Mouse (Mus musculus): ENCODE data around the gene Npr2.
A peak's percentile ranks its signal among the peaks of the same experiment; 100 is the strongest.

Gene Npr2

DNA sequence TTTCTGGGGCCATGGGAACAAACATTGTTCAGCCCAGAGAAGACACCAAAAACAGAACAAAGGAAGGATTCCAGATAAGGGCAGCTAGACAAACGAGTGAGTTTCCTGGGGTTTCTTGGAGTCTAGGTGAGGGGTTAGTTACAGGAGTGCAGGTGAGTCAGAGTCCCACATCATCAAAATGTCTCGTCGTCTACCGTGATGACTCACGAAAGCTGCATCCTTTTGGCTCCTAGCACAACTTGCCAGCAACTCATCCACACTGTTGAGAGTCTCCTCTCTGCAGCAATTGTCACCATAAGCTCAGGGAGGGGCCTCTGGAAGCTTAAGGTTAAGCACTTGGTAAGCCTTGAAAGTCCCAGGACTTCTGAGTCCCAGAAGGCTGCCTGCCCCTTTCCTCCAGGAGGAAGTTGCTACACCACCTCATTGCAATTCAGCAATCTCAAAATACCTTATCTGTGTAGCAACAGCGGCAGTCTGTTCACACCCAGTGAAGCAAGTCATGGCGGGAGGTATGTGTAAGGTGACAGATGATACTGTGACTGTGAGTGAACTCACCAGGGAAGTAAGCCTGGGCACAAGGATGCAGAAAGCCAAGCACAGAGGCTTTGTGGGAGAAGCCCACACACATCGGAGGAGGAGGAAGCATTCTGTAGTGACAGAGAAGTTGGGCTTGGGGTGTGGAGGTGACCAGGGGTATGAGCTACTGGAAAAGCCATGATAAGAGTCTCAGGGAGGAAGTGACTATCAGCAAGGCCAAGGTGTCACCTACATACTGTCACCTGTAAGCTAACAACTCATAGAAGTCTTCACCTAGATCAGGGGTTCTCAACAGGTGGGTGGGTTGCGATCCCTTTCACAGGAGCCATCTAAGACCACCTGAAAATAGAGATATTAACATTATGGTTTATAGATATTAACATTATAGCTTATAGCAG is 26.7 kb upstream of the Npr2 start:
- no peak for TF ChIP-seq GATA4 (IDR thresholded peaks at IDR 0.05; ENCODE audit: insufficient replicate concordance, low read length)

GRCm38 (mm10) chr4:43612534-43612933 is 19.2 kb upstream of the Npr2 start:
- no peak for TF ChIP-seq GATA4 (IDR thresholded peaks at IDR 0.05; ENCODE audit: insufficient replicate concordance, low read length)

DNA sequence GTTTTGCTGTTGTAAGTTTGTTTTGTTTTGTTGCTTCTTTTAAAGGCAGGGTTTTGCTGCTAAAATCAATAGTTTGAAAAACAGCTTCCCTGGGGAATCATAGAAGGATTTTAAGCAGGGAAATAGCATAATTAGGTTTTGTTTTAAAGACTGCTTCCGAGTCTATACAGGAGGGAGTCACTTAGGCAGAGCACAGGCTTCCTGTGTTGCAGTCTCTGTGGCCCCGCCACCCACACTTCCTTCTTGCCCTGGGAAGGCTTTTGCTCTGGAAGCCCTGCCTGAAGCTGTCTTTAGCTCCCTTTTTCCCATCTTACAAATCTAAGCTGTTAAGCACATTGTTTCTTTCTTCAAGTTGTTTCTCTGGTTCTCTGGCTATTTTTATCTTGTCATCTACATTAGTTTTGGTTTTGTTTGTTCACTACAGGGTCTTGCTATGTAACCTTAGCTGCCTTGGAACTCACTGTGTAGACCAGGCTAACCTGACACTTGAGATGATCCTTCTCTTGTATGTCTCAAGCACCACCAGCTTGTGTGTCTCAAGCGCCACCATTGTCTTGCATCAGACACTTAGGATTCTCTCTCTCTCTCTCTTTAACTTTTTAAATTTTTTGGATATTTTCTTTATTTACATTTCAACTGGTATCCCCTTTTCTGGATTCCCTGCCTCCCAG is 18.5 kb upstream of the Npr2 start:
- TF ChIP-seq GATA4 (IDR thresholded peaks at IDR 0.05; ENCODE audit: insufficient replicate concordance, low read length): no peak

- TF ChIP-seq GATA4 (IDR thresholded peaks at IDR 0.05; ENCODE audit: insufficient replicate concordance, low read length): peak; percentile 51; the same call in 1 of the 2 replicates
Observed at GRCm38 (mm10) chr4:43620146-43620778, 11.5 kb upstream of the Npr2 start.

GRCm38 (mm10) chr4:43629106-43629817 is 2.5 kb upstream of the Npr2 start:
- TF ChIP-seq GATA4 (IDR thresholded peaks at IDR 0.05; ENCODE audit: insufficient replicate concordance, low read length): no peak

DNA sequence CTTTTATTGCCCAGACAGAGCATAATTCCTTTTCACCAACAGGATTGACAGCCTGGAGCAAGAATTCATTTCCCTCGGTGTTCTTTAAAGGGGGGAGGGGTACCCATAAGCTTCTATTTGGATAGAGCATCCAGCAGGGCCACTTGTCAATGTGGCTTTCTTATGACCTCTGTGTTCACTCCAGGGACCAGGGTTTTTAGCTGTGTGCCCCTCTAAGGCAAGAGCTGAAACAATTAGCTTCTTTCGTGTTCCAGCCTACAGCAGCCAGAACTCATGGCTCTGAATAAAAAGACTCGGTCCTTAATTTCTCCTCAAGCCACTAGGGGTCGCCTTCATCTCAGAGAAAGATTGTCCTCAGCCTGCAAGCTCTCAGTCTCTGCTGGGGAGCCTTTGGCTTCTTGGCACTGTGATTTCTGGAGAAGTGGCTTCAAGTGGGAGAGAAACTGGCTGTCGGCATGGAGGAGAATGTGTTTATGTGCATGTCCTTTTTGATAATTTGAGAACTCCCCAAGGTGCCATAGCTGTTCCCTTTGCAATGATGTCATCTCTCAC is 1.6 kb upstream of the Npr2 start:
- no peak for TF ChIP-seq GATA4 (IDR thresholded peaks at IDR 0.05; ENCODE audit: insufficient replicate concordance, low read length)

GRCm38 (mm10) chr4:43630671-43631045 is 1.1 kb upstream of the Npr2 start:
- TF ChIP-seq GATA4 (IDR thresholded peaks at IDR 0.05; ENCODE audit: insufficient replicate concordance, low read length): no peak

DNA sequence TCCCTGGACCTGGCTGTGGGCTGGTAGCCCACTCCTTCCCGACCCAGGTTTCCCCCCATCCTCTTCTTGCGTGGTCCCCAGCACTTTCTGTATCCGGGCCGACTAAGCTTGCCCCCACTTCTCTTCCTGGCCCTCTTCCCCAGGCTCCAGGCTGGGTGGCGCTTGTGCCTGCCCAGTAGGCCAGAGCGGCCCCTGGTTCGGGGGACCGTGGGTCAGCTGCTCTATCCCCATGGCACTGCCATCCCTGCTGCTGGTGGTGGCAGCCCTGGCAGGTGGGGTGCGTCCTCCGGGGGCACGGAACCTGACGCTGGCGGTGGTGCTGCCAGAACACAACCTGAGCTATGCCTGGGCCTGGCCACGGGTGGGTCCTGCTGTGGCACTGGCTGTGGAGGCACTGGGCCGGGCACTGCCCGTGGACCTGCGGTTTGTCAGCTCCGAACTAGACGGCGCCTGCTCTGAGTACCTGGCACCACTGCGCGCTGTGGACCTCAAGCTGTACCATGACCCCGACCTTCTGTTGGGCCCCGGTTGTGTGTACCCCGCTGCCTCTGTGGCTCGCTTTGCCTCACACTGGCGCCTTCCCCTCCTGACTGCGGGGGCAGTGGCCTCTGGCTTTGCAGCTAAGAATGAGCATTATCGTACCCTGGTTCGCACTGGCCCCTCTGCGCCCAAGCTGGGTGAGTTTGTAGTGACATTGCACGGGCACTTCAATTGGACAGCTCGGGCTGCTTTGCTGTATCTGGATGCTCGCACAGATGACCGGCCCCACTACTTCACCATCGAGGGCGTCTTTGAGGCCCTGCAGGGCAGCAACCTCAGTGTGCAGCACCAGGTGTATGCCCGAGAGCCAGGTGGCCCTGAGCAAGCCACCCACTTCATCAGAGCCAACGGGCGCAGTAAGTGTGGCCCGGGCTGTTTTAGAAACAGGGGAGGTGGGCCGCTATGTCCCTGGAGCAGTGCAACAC is 503 bp downstream of the Npr2 start:
- TF ChIP-seq GATA4 (IDR thresholded peaks at IDR 0.05; ENCODE audit: insufficient replicate concordance, low read length): no peak

- no peak for TF ChIP-seq GATA4 (IDR thresholded peaks at IDR 0.05; ENCODE audit: insufficient replicate concordance, low read length)
Observed at GRCm38 (mm10) chr4:43633296-43633695, 1.6 kb downstream of the Npr2 start.

DNA sequence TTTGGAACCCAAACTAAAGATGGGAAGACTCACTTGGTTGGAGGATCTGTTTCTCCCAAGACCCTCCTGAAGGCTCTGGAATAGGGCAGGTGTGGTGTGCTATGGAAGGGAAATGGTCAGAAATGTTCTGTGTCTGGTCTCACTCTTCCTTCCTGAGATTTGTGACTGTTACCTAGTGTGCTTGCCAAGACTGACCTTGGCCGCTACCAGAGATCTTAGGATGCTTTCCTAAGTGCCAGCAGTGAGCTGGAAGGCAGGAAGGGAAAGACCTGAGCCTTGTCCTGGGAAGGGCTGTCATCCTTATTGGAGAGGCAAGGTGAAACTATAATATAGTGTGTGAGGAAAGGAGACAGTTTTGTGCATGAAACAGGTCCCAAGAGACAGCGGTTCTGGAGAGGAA is 2.0 kb downstream of the Npr2 start:
- TF ChIP-seq GATA4 (IDR thresholded peaks at IDR 0.05; ENCODE audit: insufficient replicate concordance, low read length): no peak

DNA sequence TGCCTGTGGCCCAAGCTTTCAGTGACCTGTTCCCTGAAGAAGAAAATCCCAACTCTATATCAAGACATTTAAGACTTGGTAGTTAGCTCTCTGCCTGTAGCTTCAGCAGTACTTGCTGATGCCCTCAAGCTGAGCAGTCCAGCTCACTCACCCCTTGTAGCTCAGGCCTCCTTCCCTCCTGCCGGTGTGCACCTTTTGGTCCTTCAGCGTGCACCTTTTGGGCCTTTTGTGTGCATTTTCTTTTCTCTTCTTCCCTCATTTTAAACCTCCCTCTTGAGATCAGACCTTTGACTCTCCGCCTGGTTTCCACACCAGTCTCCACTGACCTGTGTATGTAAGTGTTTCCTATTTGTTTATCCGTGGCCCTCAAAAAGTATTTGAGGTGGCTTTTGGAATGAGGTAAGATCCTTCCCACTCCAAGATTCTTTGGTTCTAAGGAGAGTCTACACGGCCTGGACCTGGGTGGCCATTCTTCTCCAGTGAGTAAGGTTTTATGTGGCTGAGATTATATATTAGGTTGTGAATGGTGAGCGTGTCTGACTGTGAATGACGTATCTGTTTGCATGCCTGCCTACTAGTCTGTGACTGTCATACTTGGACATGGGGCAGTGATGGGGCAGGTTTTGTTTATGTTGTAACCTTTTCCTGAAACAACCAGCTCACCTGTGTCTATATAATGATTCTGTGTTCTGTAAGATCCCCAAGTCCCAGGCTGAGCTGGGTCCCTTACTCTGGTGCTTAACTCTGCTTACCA is 3.1 kb downstream of the Npr2 start:
- no peak for TF ChIP-seq GATA4 (IDR thresholded peaks at IDR 0.05; ENCODE audit: insufficient replicate concordance, low read length)

GRCm38 (mm10) chr4:43636751-43637150 is 5.0 kb downstream of the Npr2 start:
- TF ChIP-seq GATA4 (IDR thresholded peaks at IDR 0.05; ENCODE audit: insufficient replicate concordance, low read length): no peak

DNA sequence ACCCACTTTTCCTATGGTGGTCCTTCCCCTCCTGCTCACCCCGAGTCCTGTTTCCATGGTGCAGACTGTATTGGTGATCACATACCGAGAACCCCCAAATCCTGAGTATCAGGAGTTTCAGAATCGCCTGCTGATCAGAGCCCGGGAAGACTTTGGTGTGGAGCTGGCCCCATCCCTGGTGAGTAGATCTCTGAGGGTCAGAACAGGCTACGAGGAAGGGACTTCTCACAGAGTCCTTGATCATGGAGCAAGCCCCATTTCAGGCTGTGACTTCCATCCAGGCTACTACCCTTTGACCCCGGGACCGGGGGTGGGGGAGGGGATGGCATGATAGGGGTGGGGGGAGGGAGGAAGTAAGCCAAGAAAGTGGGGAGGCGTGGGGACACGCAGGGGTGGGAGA is 8.3 kb downstream of the Npr2 start:
- TF ChIP-seq GATA4 (IDR thresholded peaks at IDR 0.05; ENCODE audit: insufficient replicate concordance, low read length): no peak

Data from liver, adult (tissue).